Mouse (Mus musculus): ENCODE results near the gene Zcchc7.

GRCm38 (mm10) chr4:44777101-44777500 is 21.4 kb downstream of the Zcchc7 start:
- no peak for TF ChIP-seq POLR2A (IDR thresholded peaks at IDR 0.05; ENCODE audit: borderline replicate concordance, low read depth, low read length)
- no peak for TF ChIP-seq CTCF (IDR thresholded peaks at IDR 0.05; ENCODE audit: low read depth, low read length)
